Mouse (Mus musculus) left cerebral cortex, adult 9 months (tissue): ENCODE data around the gene Bag3.
A peak's percentile ranks its signal among the peaks of the same experiment; 100 is the strongest.

ENCODE experiments used
- DNase-seq, 2 experiments: peaks; one replicate each; pipeline ENCODE4 v3.0.0; 2022; ENCODE audit warnings: low spot score in 2 of 2

Gene Bag3

GRCm38 (mm10) chr7:128523349-128523961, at the start of gene Bag3:
Bag3 (plus strand) TSS chr7:128523616.
- peak in 1 of 2 experiments; percentile 76 for DNase-seq

- peak in 1 of 2 experiments; percentile 77 for DNase-seq
Observed at GRCm38 (mm10) chr7:128474322-128474721, 49.1 kb upstream of the Bag3 start.

DNA sequence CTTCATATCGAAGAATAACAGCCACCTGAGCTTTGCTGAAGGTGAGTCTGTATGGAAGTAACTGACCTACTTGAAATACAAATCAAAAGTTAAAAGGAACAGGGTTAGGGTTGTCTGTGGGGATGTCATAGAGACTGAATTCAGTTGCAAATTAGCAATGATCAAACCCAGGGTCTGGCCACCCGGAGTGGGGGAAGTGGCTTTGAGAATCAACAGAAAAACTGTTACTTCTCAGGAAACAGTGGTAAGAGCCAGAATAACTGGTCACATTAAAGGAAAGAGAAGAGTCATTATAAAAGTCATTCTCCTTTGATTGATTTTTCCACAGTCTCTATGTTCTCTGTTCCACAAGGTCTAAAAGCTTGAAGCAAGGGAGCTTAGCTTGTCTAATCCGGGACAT, 34.4 kb upstream of the Bag3 start:
- no peak for DNase-seq

- no peak for DNase-seq
Observed at GRCm38 (mm10) chr7:128494546-128494945, 28.9 kb upstream of the Bag3 start.

DNA sequence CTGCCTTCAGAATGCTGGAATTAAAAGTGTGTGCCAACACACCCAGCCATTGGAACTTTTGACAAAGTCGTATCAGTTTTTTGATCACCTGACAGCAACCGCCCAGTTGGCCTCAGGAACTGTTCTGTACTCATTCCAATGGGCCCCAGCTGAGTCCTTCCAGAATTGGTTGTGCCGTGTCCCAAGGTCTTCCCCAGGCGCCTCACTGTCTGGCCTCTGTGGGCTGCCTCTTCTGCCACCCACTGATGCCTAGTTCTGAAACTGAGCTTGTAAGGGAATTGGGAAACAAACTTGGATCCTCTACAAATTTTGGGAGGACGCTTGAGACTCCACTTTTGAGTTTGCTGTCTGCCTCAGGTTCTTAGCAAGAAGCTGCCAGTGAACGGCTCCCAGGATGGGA, 23.6 kb upstream of the Bag3 start:
- no peak for DNase-seq

DNA sequence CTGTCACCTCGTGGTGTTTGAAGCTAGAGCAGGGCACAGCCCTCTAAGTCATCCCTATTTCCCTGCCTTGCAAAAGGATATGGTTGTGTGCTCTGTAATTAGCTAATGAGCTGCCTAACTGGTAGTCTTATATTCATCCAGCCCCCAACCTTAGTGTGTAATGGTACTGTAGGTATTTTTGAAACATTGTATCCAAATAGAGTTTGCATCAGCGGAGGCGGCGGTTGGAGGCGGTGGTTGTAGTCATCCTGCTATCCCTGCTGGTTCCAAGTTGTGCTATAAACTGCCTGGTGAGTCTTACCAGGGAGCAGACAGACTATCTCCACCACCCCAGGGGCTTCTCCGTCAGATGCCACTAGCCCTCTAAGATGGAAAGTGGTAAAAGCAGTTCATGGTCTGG, 19.3 kb upstream of the Bag3 start:
- peak; percentile 48 to 62 for DNase-seq

GRCm38 (mm10) chr7:128511936-128512335, 11.5 kb upstream of the Bag3 start:
- DNase-seq = no peak

DNA sequence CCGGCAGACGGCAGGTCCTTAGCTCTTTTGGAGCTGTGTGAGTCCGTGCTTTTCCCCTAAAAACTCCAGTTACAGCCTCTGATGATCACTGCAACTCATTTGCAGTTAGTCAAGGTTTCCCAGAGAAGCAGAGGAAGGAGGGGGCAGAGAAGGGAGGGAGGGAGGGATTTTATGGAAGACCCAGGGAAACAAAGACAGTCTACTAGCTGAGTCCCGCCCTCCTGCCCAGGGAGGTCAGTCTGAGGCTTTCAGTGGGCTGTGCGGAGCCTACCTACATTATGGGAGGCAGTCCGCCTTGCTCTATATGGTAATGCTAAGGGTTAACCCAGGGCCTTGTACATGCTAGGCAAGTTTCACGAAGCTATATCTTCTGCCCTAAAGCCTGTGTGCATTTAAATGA, 9.9 kb upstream of the Bag3 start:
- DNase-seq = no peak

DNA sequence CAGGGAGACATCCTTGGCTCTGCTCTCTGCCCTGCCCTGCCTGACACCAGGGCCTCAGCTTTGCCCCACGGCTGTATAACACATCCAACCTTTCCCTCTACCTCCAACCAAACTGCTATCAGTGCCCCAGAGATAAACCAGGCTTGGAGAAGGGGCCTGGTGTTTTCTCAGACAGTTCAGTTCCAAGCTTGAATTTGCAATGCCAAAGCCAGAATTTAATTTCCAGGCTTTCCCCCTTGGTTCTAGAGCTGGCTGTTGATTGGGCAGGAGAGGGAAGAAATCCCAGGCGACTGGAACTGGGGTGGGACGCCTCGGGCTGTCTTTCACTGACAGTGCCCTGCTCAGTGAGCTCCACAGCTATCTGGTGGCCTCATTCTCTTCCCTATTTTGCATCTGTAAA, 9.1 kb upstream of the Bag3 start:
- DNase-seq = no peak

GRCm38 (mm10) chr7:128516346-128516745, 7.1 kb upstream of the Bag3 start:
- no peak for DNase-seq

- DNase-seq = peak in 1 of 2 experiments; percentile 29
Observed at GRCm38 (mm10) chr7:128519316-128520050, 3.9 kb upstream of the Bag3 start.

GRCm38 (mm10) chr7:128523962-128524581, 656 bp downstream of the Bag3 start:
- DNase-seq = peak in 1 of 2 experiments; percentile 17

- DNase-seq = no peak
Observed at GRCm38 (mm10) chr7:128524641-128525040, 1.2 kb downstream of the Bag3 start.

- no peak for DNase-seq
Observed at GRCm38 (mm10) chr7:128526611-128527010, 3.2 kb downstream of the Bag3 start.

DNA sequence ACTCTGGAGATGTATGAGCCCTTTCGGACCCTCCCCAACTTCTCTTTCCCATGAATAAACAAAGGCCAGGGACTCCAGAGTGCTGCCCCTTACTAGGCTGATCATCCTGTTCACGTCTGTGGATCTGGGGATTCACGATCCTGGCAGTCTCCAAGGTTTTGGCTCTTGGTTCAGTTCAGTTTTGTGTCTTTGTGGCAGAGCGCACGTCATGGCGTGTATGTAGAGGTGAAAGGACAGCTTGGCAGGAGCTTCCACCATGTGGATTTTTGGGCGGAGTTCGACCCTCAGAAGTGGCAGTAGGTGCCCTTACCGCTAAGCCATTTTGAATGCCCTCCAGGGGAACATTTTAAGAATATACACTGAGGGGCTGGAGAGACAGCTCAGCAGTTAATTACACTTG, 5.2 kb downstream of the Bag3 start:
- no peak for DNase-seq

DNA sequence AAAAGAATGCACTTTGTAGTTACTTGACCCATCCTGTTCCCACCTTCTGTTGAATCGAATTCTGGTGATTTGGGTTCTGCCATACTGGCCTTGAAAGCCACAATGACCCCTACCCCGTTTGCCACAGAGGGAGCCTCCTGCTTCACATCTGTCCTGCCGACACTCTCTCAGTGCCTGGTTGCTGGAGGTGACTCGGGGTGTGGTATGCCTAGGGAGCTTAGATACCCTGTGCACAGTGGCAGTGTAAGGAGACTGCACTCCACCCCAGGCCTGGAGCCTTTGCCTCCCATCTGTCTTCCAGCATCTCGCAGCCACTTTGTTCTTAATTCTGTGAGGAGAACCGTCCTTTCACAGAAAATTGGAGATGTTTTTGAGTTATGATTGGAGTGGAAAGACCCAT, 5.7 kb downstream of the Bag3 start:
- DNase-seq = no peak

- peak in 1 of 2 experiments; percentile 37 for DNase-seq
Observed at GRCm38 (mm10) chr7:128529574-128530051, 6.2 kb downstream of the Bag3 start.

- DNase-seq = no peak
Observed at GRCm38 (mm10) chr7:128531031-128531430, 7.6 kb downstream of the Bag3 start.

GRCm38 (mm10) chr7:128531929-128532328, 8.5 kb downstream of the Bag3 start:
- DNase-seq = peak in 1 of 2 experiments; percentile 64

GRCm38 (mm10) chr7:128532441-128533166, 9.2 kb downstream of the Bag3 start:
- no peak for DNase-seq

DNA sequence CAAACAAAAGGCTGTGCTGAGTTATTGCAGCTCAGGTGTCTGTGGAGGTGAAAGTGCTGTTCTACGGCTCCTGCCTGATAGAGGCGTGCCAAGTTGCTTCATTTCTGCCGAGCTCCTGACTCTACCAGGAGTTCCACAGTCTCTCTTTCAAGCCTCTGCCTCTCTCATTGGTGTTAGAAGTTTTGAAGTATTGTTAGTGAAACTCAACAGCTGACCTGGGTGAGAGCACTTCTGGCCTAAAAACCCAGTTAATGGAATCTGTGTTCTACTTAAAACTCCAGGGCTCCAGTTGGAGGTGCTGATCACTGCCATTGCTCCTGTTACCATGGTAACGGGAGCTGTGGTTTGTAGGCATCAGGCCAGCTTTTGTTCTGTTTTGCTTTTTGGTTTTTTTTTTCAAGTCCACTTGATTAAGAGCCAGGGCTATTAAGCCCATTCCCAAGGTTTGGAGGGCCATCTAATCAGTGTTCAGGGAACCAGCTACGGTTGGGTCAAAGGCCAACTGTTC, 11.6 kb downstream of the Bag3 start:
- peak in 1 of 2 experiments; percentile 22 for DNase-seq

- no peak for DNase-seq
Observed at GRCm38 (mm10) chr7:128536074-128536473, 12.7 kb downstream of the Bag3 start.
